In the genomic region with DNA sequence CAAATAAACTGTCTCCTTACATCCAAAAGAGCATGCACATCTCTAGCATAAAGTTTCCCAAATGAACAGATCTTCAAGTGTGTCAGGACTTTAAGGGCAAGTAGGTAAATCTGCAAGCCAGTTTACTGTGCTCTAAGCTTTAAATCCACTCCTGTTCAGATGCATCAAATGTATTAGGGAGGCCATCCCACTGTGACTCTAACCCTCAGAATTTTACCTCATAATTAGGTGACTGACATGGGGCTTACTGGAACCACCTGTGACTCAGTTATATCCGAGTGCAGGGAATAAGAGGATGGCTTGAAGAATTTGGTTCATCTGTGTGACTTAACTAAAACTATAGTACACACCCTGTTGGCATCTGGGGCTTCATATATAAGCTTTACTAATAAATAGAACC, we compare ENCODE assay signal across 8 mouse cellular contexts. TPM values are rescaled to one million over a fixed set of nuclear protein-coding genes. Genes with fewer than 3 reads are reported as not detected.
DNase-seq lines count a peak whose midpoint lies in the region; ATAC-seq and TF ChIP-seq lines count a peak whose summit lies in the region.

No protein-coding gene starts in this region.

- H3K4me3 ChIP-seq in lung, postnatal 0 days (ENCODE audit: low read depth, low read length): peak overlapping the region; percentile 89
- H3K4me3 ChIP-seq in embryonic fibroblast, embryonic 13.5 days (ENCODE audit: insufficient read depth, low read length): peak overlapping the region; percentile 78
- H3K4me3 ChIP-seq in limb, embryonic 12.5 days (replicated peaks): peak overlapping the region; percentile 76

- peak overlapping the region; percentile 89; the same call in 1 of the 2 replicates for H3K9ac ChIP-seq in lung, postnatal 0 days (replicated peaks; ENCODE audit: low read depth)
- H3K9ac ChIP-seq in limb, embryonic 12.5 days (replicated peaks): peak overlapping the region; percentile 91

- TF ChIP-seq POLR2A in embryonic fibroblast, embryonic 13.5 days (IDR thresholded peaks at IDR 0.05; ENCODE audit: low read depth, low read length): no peak

- 9% methylated on average over 1 of the region's 1 CpGs for WGBS in lung, postnatal 0 days
- 30% methylated on average over 1 of the region's 1 CpGs for WGBS in limb, embryonic 12.5 days

- H3K36me3 ChIP-seq in lung, postnatal 0 days (ENCODE audit: insufficient read depth, low read length): peaks cover 4% of the 10 kb centered on the region; the same call in 1 of the 2 replicates
- H3K36me3 ChIP-seq in limb, embryonic 12.5 days: peaks cover 42% of the 10 kb centered on the region
- peaks cover 25% of the 10 kb centered on the region for H3K36me3 ChIP-seq in splenic B cell, adult 2 months (ENCODE audit: control insufficient read depth, insufficient read depth, low read length, poor library complexity, severe bottlenecking)

- intact Hi-C loops in left cerebral cortex, postnatal 4 days (cut with DNase I): no loop called here

- H3K4me2 ChIP-seq in lung, postnatal 0 days (replicated peaks; ENCODE audit: low read depth, low read length): peak overlapping the region; percentile 61
- H3K4me2 ChIP-seq in limb, embryonic 12.5 days: peak overlapping the region; percentile 60

- no peak for ATAC-seq in lung, postnatal 0 days
- no peak for ATAC-seq in limb, embryonic 12.5 days (ENCODE audit: insufficient number of reproducible peaks, insufficient read depth, low FRiP score, low TSS enrichment, low read depth)

- DNase-seq in lung, postnatal 0 days (ENCODE audit: low spot score): no peak
- no peak for DNase-seq in lung, postnatal 4 days
- DNase-seq in splenic B cell, adult 2 months (ENCODE audit: low read depth, low spot score): peak; percentile 25
- DNase-seq in gastrocnemius, postnatal 4 days (ENCODE audit: low spot score in 2 of 2): no peak
- no peak for DNase-seq in spleen, postnatal 10 days (ENCODE audit: low spot score in 2 of 2)
- DNase-seq in left cerebral cortex, postnatal 4 days: no peak

- H3K27ac ChIP-seq in lung, postnatal 0 days (ENCODE audit: low read length): 0 out of 2 replicates have a peak overlapping the region, but pooled peaks have one; percentile 98
- no peak overlapping the region for H3K27ac ChIP-seq in embryonic fibroblast, embryonic 13.5 days (ENCODE audit: insufficient read depth, low read length)
- peak overlapping the region; percentile 99 for H3K27ac ChIP-seq in limb, embryonic 12.5 days

- H3K4me1 ChIP-seq in lung, postnatal 0 days (ENCODE audit: insufficient read depth, low read depth, low read length): no peaks in the 10 kb centered on the region; the same call in 1 of the 2 replicates
- H3K4me1 ChIP-seq in embryonic fibroblast, embryonic 13.5 days (ENCODE audit: control insufficient read depth, insufficient read depth, low read length): no peaks in the 10 kb centered on the region
- peaks cover 9% of the 10 kb centered on the region for H3K4me1 ChIP-seq in limb, embryonic 12.5 days (replicated peaks)

- no peak for TF ChIP-seq EP300 in lung, postnatal 0 days (IDR thresholded peaks at IDR 0.05)

- no peak for TF ChIP-seq CTCF in lung, postnatal 0 days (IDR thresholded peaks at IDR 0.05)
- TF ChIP-seq CTCF in embryonic fibroblast, embryonic 13.5 days (IDR thresholded peaks at IDR 0.05; ENCODE audit: borderline replicate concordance, insufficient read depth, low read length): no peak

- H3K27me3 ChIP-seq in lung, postnatal 0 days (replicated peaks; ENCODE audit: insufficient read depth, low read length): no peaks in the 10 kb centered on the region
- no peaks in the 10 kb centered on the region for H3K27me3 ChIP-seq in limb, embryonic 12.5 days
- H3K27me3 ChIP-seq in splenic B cell, adult 2 months (ENCODE audit: control insufficient read depth, insufficient read depth, low read length, poor library complexity, severe bottlenecking): no peaks in the 10 kb centered on the region

- H3K9me3 ChIP-seq in lung, postnatal 0 days (ENCODE audit: low read length): no peaks in the 10 kb centered on the region
- no peaks in the 10 kb centered on the region for H3K9me3 ChIP-seq in limb, embryonic 12.5 days

RNA-seq across cellular contexts. Expression of a gene that starts 0.5 kb away (rescaled TPM):
- polyA plus RNA-seq in lung, postnatal 0 days (2015; fragmentation: Nextera tagmentation; extraction: Ambion mirVana): 55.2 and 58.3 TPM in 2 replicates
- polyA plus RNA-seq in embryonic fibroblast, embryonic 13.5 days (2011; ENCODE audit: insufficient read length, low read depth, missing spikeins): 161 and 181 TPM in 2 replicates
- 113 and 124 TPM in 2 replicates for polyA plus RNA-seq in limb, embryonic 12.5 days (2016; fragmentation: Nextera tagmentation; extraction: Ambion mirVana)
- total RNA-seq in gastrocnemius, postnatal 4 days (2021): 10 to 100 TPM; 86.3 to 87.9 TPM
- total RNA-seq in left cerebral cortex, postnatal 4 days (2021): 10 to 100 TPM; 51.4 to 54.7 TPM

RNA-seq across cellular contexts. Expression of a gene that starts 1.6 kb away (rescaled TPM):
- 51.1 and 54.8 TPM in 2 replicates for polyA plus RNA-seq in lung, postnatal 0 days (2015; fragmentation: Nextera tagmentation; extraction: Ambion mirVana)
- 71.4 and 77.9 TPM in 2 replicates for polyA plus RNA-seq in embryonic fibroblast, embryonic 13.5 days (2011; ENCODE audit: insufficient read length, low read depth, missing spikeins)
- polyA plus RNA-seq in limb, embryonic 12.5 days (2016; fragmentation: Nextera tagmentation; extraction: Ambion mirVana): 46.2 and 49.8 TPM in 2 replicates
- 10 to 100 TPM; 73.7 to 87.8 TPM for total RNA-seq in gastrocnemius, postnatal 4 days (2021)
- total RNA-seq in left cerebral cortex, postnatal 4 days (2021): 10 to 100 TPM; 17.4 to 20.6 TPM
